Mouse (Mus musculus): ENCODE measurements around the gene Foxp1.

DNA sequence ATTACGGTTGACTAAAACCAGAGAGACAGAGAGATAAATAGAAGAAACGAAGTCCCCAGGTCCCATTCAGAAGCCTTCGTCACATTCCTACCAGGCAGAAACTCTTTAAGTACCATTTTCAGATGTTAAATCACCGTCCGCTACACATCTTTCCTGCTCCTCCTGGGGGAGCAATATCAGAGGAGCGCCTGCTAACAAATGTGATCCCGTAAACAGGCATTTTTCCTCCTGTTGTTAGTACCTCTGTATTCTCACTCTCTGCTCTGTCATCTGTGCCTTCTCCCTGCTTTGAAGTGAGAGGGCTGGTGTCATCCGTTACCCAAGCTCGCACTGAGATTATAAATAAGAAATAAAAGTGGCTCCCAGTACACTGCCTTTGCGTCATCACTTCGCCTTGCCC lies 384.5 kb downstream of the Foxp1 start:
- TF ChIP-seq NELFE (IDR thresholded peaks at IDR 0.05; ENCODE audit: low read depth, low read length) (no peak), CTCF (IDR thresholded peaks at IDR 0.05 in 2 of 3, conservative IDR thresholded peaks at IDR 0.05 in 1 of 3; ENCODE audit: control insufficient read depth in 1 of 3, insufficient read depth in 1 of 3, low read depth in 2 of 3, low read length in 3 of 3, poor library complexity in 1 of 3, severe bottlenecking in 1 of 3) (no peak), ZMIZ1 (IDR thresholded peaks at IDR 0.05; ENCODE audit: low read depth, low read length) (no peak), POLR2A (IDR thresholded peaks at IDR 0.05; ENCODE audit: control insufficient read depth in 1 of 2, insufficient read depth in 1 of 2, low read depth in 1 of 2, low read length in 2 of 2, poor library complexity in 1 of 2) (no peak), ZNF384 (IDR thresholded peaks at IDR 0.05; ENCODE audit: low read depth, low read length) (no peak), ZC3H11A (IDR thresholded peaks at IDR 0.05; ENCODE audit: low read depth, low read length) (no peak)

Measured in MEL (cell line).